ENCODE assay signal across 8 mouse cellular contexts in genomic region chr10:96689976-96690867, GRCm38 (mm10).
DNase-seq lines count a peak whose midpoint lies in the region; ATAC-seq and TF ChIP-seq lines count a peak whose summit lies in the region.

No protein-coding gene starts in this region.

- H3K9ac ChIP-seq in heart, embryonic 12.5 days: no peak overlapping the region
- no peak overlapping the region for H3K9ac ChIP-seq in stomach, postnatal 0 days (ENCODE audit: low read length)

- ATAC-seq in heart, embryonic 12.5 days (ENCODE audit: insufficient number of reproducible peaks, low FRiP score): no peak
- ATAC-seq in inflammation-experienced regulatory T-cells, adult 6 months: peak; percentile 28
- no peak for ATAC-seq in stomach, postnatal 0 days (ENCODE audit: low FRiP score, low TSS enrichment)

- intact Hi-C loops in left cerebral cortex, postnatal 25 days (cut with DNase I): no loop called here

- H3K4me1 ChIP-seq in heart, embryonic 12.5 days (replicated peaks): peaks cover 26% of the 10 kb centered on the region
- H3K4me1 ChIP-seq in stomach, postnatal 0 days (replicated peaks; ENCODE audit: control insufficient read depth, insufficient read depth): no peaks in the 10 kb centered on the region

- no peaks in the 10 kb centered on the region for H3K36me3 ChIP-seq in heart, embryonic 12.5 days
- no peaks in the 10 kb centered on the region for H3K36me3 ChIP-seq in stomach, postnatal 0 days (ENCODE audit: control insufficient read depth, insufficient read depth, low read length)

- TF ChIP-seq EP300 in stomach, postnatal 0 days (optimal IDR thresholded peaks at IDR 0.05): no peak

- no peak overlapping the region for H3K4me3 ChIP-seq in heart, embryonic 12.5 days
- H3K4me3 ChIP-seq in stomach, postnatal 0 days (ENCODE audit: low read depth, low read length): no peak overlapping the region

- no peaks in the 10 kb centered on the region for H3K9me3 ChIP-seq in heart, embryonic 12.5 days (replicated peaks)
- no peaks in the 10 kb centered on the region for H3K9me3 ChIP-seq in stomach, postnatal 0 days (ENCODE audit: control insufficient read depth, low read length)

- no peak overlapping the region for H3K4me2 ChIP-seq in heart, embryonic 12.5 days
- 0 out of 2 replicates have a peak overlapping the region, but pooled peaks have one; percentile 9 for H3K4me2 ChIP-seq in stomach, postnatal 0 days (replicated peaks; ENCODE audit: low read depth)

- no peak for TF ChIP-seq CTCF in stomach, postnatal 0 days (IDR thresholded peaks at IDR 0.05; ENCODE audit: low read depth)

- WGBS in heart, embryonic 12.5 days: 35% methylated on average over 11 of the region's 11 CpGs
- WGBS in stomach, postnatal 0 days: 35% methylated on average over 11 of the region's 11 CpGs

- no peak for DNase-seq in heart, adult 8-10 months (ENCODE audit: low spot score)
- DNase-seq in lung, postnatal 10 days: peak; percentile 10
- no peak for DNase-seq in lung, adult 18-20 months
- peak; percentile 33 for DNase-seq in stomach, postnatal 0 days (ENCODE audit: low spot score)
- no peak for DNase-seq in layer of hippocampus, postnatal 36 days
- DNase-seq in left cerebral cortex, postnatal 25 days (ENCODE audit: low spot score in 2 of 2): no peak

- H3K27me3 ChIP-seq in heart, embryonic 12.5 days (replicated peaks): no peaks in the 10 kb centered on the region
- no peaks in the 10 kb centered on the region for H3K27me3 ChIP-seq in stomach, postnatal 0 days (ENCODE audit: control insufficient read depth, insufficient read depth, low read length)

- H3K27ac ChIP-seq in heart, embryonic 12.5 days (ENCODE audit: poor library complexity, severe bottlenecking): peak overlapping the region; percentile 79
- H3K27ac ChIP-seq in stomach, postnatal 0 days (replicated peaks): peak overlapping the region; percentile 75

Comparison
In these comparisons a context has a peak if more than half of its experiments do, and no peak if none do; other contexts are left out.
1. DNase-seq: peak in lung, postnatal 10 days (single experiment) and stomach, postnatal 0 days (single experiment); none in heart, adult 8-10 months (single experiment), lung, adult 18-20 months (0 of 2), layer of hippocampus, postnatal 36 days (0 of 2) and left cerebral cortex, postnatal 25 days (0 of 2).